Mouse (Mus musculus): ENCODE measurements around the gene 1190005I06Rik. TPM values are rescaled to one million over a fixed set of nuclear protein-coding genes. Genes with fewer than 3 reads are reported as not detected.

The 1190005I06Rik gene
- 1 to 10 TPM; 1.4 to 3.1 TPM for total RNA-seq (2021)
- long read RNA-seq, experiment 1, partial matches to known transcripts = 0 of 3 reads
- long read RNA-seq, experiment 1, other reads (novel, unspliced or antisense) = 1 of 3 reads
- long read RNA-seq, experiment 2, partial matches to known transcripts = 0 of 4 reads
- long read RNA-seq, experiment 2, other reads (novel, unspliced or antisense) = 0 of 4 reads

DNA sequence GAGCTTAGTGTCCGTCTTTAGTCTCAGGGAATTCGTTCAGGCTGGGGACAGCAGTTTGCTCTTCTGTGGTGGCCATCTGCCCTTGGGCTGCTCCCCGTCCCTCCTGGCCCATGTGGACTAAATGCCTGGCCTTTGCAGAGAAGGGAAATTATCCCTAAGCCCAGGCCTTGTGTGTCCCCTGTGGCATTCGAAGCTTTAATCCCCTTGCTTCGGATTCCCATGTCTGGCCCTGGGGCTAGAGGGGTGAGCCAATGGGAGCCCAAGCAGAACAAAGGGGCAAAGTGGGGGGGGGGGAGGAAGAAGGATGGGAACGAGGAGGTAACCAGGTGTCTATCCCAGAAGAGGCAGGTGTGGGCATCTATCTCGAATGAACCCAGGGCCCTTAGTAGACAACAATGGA, at the start of gene 1190005I06Rik:
Gene 1190005I06Rik (minus strand): TSS at position 101 of the 400 bp plus-strand sequence.
- no peak for DNase-seq (ENCODE audit: low spot score in 2 of 2)

DNA sequence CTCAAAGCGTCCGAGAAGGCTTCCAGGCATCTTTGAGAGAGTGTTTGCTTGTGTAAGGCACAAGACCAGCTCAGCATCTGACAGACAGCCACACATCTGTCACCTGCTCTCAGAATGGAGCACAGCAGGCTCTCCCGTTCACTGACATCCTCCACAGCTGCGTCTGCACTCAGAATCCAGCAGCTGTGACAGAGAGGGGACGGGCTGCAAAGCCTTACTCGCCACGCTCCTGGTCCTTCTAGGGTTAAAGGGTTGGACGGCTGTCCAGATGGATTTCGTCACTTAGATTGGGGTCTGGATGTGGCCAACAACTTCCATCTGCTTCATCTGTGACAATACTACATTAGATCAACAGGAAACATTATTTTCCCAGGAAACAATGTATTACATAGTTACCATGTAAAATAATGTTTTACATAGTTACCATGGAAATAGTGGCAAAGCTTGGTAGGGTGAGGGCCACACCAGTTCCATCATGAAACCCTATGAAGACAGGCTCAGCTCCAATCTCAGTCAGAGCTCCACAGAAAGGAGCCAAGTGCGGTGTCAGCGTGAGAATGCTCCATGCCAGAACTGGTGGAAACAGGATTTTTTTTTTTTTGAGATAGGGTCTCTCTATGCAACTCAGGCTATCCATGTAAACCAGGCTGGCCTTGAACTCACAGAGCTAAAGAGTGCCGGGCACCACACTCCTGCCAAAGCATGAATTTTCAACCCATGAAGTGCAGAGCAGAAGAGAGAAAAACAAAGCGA, 49.1 kb upstream of the 1190005I06Rik start:
- DNase-seq (ENCODE audit: low spot score in 2 of 2) = peak in 1 of 2 experiments; percentile 38

DNA sequence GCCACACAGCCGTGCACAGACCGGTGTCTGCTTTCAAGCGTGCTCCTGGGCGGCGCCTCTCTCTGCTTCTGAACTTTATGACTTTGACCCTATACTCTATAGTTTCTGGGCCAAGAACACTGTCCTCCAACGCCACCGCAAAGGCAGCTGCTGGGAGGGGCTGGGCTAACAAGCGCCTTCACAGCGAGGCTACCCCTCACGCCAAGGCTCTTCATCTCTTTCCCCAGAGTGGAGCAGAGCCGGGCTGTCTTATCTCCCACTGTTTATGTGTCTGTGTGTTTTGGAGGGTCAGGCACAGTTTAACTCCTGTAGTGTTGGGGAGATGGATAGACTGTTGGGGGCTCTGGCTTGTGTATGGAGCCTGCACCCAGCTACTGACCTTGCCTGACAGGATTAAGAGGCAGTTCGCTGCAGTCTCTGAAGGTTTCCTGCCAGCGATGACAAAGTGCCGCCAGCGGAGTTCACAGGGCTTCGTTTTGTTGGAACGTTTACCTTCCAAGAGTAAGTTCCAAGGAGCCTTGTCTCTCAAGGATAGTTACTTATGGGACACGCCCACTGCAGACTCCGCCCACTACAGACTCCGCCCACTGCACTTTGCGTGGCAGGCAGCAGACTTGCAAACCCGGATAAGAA, 46.5 kb upstream of the 1190005I06Rik start:
- DNase-seq (ENCODE audit: low spot score in 2 of 2) = peak in 1 of 2 experiments; percentile 43

DNA sequence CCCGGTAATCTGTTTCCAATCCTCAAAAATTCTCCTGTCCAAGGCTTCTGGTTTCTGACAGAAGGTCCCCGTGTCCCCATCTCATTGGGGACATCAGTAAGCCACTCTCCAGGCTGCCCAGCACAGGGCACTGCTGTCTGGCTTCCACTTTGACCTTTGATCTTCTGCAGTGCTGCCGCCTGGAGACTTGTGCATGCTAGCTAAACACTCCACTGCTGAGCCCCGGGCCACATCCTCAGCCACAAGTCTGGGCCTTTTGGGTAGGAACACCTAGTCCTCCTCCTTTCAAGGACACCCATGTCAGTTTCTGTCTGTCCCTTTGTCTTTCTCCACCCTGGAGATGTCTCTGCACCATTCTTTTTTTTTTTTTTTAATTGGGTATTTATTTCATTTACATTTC, 45.5 kb upstream of the 1190005I06Rik start:
- no peak for DNase-seq (ENCODE audit: low spot score in 2 of 2)

DNA sequence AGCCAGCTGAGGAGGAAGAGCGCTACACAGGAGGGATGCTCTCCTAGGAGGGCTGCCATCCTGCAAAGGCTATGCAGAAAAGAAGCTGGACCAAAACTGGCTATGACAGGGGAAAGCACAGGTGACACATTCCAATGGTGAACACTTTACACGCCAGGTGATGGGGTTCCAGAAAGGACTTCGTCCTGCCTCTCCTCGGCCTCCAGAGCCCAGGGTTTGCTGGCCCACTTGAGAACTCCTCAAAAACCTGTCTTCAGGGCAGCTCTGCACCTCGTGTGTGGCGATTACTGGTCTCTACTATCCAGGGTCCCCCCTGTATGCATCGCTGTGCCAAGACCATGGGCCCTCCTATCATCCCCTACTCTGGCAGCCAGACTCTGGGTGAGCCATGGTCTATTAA, 41.1 kb upstream of the 1190005I06Rik start:
- no peak for DNase-seq (ENCODE audit: low spot score in 2 of 2)

DNA sequence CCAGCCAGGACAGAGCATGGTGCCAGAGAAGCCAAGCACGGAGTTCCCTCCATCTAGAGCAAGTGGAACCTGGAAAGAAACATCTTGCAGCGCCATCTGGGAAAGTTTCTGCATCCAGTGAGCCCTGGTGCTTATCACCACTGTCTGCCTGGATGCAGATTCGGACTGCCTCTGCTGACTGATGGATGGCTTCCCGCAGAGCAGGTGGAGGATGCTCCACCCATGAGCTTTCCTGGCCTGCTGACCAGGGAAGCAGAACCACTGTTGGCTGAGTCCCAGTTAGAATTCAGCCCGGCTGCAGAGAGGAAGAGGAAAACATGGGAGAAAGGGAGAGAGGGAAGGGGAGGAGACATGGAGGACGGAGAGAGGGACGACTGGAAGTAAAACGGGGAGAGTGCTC, 40.4 kb upstream of the 1190005I06Rik start:
- no peak for DNase-seq (ENCODE audit: low spot score in 2 of 2)

DNA sequence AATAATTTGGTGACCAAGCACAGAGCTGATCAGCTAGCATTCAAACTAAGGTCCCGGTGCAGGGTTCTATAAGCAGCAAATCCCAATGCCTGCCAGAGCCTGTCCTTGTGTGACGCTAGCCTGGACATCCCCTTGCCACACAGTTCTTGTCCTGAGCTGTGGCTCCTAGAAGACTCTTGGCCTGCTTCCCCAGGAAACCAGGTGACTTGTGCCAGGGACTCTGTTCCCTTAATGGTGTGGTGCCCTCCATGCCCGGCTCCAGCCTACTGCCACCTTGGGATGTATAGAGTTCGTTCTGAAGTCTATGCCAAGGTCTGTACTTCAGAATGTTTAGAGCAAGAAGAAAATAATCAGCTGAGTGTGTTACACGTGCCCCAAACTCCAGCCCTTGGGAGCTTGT, 39.1 kb upstream of the 1190005I06Rik start:
- no peak for DNase-seq (ENCODE audit: low spot score in 2 of 2)

DNA sequence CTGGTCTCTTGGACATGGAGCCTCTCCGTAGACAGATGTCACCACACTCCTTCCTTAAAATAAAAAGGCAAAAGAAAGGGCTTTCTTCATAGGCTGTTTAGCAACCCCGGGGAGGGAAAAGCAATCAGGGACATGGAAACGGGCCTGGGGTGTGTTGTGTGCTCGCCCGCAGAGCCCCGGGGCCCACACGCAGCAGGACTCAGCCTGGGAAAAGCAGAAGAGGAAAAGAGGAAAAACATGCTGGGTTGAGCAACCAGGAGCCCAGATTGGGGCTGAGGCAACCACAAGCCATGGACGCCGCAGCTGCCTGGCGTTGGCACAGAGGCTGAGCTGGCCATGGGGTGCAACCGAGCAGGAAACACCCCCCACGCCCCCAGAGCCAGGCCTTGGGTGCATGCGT, 38.6 kb upstream of the 1190005I06Rik start:
- DNase-seq (ENCODE audit: low spot score in 2 of 2) = no peak

DNA sequence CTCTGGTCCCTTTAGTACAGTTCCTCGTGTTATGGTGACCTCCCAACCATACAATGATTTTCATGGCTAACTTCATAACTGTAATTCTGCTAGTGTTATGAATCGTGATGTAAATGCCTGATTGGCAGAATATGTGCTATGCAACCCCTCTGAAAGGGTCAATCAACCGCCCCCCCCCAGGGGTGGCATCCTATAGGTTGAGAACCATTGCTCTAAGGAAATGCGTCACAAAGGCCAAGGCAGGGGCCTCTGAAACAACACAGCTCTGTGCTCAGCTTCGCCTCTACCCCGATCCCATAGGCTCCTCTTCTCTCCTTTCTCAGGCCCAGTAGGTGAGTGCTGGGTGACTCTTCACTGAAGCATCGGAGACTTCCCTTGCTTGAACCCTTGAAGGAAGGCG, 38.2 kb upstream of the 1190005I06Rik start:
- no peak for DNase-seq (ENCODE audit: low spot score in 2 of 2)

DNA sequence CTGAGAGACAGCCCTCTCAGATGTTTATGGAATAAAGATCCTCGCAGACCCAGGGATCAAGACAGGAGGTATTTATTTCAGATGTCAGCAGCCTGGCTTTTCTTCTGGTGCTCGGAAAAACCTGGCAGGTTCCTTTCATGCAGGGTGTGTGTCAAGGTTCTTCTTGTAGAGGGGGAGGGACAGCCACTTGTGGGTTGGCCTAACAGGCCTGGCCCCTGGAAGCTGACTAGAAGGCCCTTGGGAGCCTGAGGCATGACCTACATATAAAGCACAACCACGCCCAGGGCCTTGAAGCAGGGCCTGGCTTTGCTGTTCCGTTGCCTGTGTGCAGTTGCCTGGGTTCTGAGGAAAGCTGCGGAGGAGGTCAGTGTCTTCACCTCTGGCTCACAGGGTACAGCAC, 37.7 kb upstream of the 1190005I06Rik start:
- DNase-seq (ENCODE audit: low spot score in 2 of 2) = peak in 1 of 2 experiments; percentile 57

DNA sequence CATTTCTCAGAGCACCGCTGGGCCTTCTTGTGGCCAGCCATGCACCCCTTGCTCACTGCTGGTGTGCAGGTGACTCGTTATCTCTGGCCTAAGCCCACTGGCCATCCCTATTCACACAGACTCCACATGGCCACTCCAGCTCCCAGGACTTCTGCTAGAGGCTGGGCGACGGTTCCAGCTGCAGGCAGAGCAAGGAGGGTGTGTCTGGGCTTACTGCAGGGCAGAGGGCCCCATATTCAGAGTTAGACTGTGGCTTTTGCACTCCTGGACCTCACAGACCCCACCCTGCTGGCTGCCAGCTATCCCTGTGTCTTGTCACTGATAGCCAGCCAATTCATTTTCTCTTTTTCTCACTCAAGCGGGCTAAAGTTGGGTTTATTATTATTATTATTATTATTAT, 36.6 kb upstream of the 1190005I06Rik start:
- DNase-seq (ENCODE audit: low spot score in 2 of 2) = no peak

DNA sequence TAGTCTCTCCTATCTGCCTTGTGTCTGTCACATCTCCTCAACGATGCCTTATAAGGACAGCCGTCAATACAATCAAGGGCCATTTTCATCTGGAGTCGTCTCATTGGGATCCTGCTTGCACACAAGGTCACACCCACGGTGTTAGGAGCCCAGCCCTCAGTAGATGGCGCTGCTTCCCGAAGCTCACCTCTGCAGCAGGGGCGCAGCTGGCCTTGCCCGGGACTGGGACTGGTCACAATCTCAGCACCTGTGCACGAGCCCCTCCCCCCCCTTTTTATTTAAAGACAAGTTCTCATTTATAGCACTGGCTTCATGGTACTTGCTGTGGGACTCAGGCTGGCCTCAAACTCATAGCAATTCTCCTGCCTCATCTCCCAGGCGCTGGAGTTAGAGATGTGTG, 36.2 kb upstream of the 1190005I06Rik start:
- peak in 1 of 2 experiments; percentile 72 for DNase-seq (ENCODE audit: low spot score in 2 of 2)

DNA sequence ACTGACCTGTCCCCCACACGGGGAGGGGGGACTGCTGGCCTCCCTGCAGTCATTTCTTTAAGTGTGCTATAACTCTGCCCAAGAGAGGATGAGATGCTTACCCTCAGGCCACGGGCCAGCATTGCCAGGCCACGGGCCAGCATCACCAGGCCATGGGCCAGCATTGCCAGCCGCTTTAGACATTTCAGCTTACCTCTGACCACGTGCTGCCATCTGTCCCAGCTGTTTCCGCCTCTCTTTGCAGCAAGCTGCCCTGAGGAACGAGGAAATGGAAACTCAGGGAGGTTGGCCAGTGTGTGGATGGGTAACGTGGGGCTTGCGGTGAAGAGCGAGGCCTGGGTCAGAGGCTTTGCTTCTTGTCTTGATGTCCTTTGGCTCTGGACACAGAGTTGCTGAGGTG, 33.7 kb upstream of the 1190005I06Rik start:
- DNase-seq (ENCODE audit: low spot score in 2 of 2) = peak in 1 of 2 experiments; percentile 38

DNA sequence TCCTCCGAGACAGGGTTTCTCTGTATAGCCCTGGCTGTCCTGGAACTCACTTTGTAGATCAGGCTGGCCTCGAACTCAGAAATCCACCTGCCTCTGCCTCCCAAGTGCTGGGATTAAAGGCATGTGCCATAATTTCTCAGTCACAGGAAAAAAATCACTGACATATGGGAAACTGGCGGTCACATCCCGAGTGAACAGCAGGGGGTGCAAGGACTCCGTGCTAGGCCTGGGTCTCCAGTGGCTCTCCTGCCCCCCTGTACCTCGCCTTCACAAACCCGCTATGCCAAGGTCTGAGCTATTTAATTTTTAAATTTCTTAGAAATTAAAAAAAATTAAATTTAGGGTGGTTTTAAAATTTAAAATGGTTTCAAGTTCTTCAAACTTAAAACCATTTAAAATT, 33.0 kb upstream of the 1190005I06Rik start:
- peak in 1 of 2 experiments; percentile 59 for DNase-seq (ENCODE audit: low spot score in 2 of 2)

DNA sequence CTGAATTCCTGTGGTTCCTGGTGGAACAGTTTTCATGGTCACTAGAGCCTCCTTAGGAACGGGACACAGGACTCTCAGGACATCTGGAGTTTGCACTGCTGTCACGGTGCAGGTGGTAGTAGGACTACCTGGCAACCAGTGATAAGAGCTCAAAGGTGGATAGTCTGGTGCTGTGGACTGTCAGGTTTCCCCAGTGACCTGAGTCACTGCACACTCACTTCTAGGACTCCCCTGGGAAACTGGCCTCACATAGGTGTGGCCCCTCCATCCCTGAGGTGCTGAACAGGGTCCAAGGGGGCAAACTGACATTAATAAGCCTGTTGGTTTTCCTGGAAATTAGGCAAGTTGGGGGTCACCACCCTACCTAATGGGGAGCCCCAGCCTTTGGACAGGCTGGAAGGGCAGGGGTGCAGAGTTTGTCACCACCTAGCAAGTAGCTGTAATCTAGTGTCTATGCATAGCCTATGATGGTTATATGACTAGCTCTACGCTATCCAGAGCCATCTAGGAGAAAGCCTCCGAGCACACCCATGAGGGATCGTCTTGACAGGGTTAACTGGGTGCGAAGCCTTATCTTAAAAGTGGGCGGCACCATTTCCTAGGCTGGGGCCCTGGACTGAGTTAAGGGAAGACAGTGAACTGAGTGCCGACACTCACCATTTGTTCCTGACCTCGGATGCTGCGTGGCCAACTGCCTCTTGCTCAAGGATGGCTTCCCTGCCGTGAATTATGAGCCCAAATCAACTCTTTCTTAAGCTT, 32.4 kb upstream of the 1190005I06Rik start:
- DNase-seq (ENCODE audit: low spot score in 2 of 2) = no peak

DNA sequence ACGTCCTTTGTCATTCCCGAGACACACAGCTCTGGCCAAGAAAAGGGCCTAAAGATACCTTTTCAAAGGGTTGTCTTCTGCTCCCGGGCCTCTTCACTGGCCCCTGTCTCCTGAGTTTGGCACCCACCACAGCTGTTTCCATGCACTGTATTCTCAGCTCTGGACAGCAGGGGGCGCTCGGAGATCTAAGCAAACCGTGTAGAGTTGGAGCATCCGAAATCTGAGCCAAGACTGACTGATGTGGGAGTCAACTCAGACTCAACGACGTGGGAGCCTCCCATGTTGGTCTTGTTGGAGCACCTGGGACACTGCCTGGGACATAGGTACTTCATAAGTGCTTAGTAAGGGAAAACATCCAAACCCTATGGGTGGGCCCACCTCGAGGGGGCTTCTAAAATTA, 31.0 kb upstream of the 1190005I06Rik start:
- peak; percentile 86 to 88 for DNase-seq (ENCODE audit: low spot score in 2 of 2)

DNA sequence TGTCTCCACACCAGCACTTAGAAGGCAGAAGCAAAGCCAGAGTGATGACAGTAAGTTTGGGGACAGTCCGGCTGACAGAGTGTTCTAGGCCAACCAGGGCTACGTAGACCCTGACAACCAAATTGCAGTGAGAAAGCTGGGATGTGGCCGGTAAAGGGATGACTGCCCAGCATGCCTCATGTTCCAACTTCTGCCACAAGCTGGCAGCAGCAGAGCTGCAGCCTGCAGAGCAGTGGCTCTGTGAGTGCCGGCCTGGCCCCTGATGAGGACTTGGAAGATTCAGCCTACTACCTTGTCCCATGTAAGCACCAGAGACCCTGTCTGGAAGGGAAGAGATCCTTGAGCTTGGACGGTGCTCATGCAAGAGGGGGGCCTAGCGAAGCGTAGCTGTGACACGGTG, 28.3 kb upstream of the 1190005I06Rik start:
- no peak for DNase-seq (ENCODE audit: low spot score in 2 of 2)

DNA sequence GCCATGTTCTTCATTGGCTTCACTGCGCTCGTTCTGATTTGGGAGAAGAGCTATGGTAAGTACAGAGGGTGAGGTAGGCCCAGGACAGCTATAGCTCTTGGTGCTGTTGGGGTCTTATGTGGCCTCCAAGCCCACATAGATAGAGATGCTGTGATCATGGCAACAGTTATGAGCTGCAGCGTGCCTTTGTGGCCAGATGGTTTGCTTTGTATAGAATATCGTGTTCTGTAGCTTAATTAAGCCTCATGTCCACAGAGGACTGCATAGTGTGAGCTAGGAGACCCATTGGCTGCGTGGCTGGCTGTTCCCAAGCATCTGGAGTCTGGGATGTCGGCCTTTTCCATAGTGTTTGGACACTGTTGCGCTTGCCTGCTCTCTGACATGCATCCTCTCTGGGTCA, 25.9 kb upstream of the 1190005I06Rik start:
- no peak for DNase-seq (ENCODE audit: low spot score in 2 of 2)

DNA sequence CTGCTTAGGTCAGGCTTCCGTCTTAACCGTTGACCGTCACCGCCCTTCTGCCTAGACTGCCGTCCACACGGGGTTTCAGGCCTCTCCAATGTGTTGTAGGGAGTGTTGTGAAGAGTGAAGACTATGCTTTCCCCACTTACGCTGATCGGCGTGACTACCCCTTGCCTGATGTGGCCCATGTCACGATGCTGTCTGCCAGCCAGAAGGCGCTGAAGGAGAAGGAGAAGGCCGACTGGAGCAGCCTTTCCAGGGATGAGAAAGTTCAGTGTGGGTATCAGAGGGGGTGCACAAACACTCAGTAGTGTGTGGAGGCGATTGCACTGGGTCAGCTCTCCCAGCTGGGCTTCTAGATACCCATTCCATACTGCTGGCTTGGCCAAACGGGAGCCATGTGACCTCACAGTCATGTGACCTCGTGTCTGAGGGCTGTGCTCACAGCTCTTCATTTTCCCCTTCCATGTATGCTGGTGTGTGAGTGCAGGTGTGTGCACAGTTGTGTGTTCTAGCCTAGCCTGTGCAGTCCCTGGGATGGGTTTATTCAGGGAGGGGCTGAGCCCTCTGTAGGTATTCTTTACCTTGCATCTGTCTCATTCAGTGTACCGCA, 25.3 kb upstream of the 1190005I06Rik start:
- DNase-seq (ENCODE audit: low spot score in 2 of 2) = no peak

DNA sequence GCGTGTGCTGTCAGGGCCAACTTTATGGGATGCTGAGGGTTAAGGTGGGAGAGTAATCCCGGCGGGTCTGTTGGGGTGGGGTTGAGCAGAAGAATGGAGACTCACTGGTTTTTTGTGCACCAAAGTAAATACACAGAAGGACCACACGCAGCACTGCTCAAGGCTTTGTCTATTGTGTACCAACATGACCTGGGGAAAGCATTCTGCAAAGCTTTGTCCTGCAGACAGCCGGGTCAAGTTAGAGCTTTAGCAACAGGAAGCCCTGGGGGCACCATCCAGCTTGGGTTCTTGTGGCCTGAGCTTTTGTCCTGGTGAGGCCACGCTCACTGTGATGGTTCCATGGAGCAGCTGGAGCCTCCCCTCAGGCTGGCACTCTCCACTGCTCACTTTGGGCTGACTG, 24.3 kb upstream of the 1190005I06Rik start:
- DNase-seq (ENCODE audit: low spot score in 2 of 2) = no peak

DNA sequence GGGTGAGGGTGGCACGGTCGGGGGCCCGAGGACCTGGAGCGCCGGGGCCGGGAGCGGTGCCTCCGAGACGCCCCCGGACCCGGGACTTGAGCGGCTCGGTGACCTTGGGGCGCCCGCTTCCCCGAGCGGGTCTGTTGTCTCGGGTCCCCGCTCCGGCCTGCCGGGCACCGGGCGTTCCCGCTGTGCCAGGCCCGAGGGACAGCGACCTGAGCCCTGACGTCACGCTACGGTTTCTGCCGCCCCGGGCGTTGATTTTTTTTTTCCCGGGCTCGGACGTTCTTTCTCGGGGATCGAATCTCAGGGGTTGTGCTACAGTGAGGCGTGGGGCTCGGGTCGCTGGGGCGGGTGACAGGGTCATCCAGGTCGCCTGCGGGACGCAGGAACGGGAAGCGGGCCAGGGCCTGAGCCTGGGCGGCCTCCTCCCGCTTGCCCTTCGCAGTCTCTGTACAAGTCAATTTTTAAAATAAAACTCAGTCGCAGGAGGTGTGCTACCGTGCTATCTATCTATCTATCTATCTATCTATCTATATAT, 21.0 kb upstream of the 1190005I06Rik start, which contains the start of gene Emc8:
Gene Emc8 (minus strand): TSS at position 200 of the 532 bp plus-strand sequence.
- DNase-seq (ENCODE audit: low spot score in 2 of 2) = peak; percentile 47
